Mouse (Mus musculus): ENCODE results near the gene Actb. TPM values are rescaled to one million over a fixed set of nuclear protein-coding genes. Genes with fewer than 3 reads are reported as not detected.

The Actb gene
- 6,197 and 6,568 TPM in 2 replicates for polyA plus RNA-seq (2015; fragmentation: Nextera tagmentation; extraction: Ambion mirVana)

- under 1% methylated on average over 41 of the region's 41 CpGs for WGBS (ENCODE audit: insufficient replicate concordance)
- Histone ChIP-seq H3K9me3 (replicated peaks; ENCODE audit: control insufficient read depth, low read length) (no peaks in the 10 kb centered on the region), H3K27ac (ENCODE audit: low read length) (peak within 1 kb of the TSS; percentile 100), H3K9ac (ENCODE audit: low read depth, low read length) (peak within 1 kb of the TSS; percentile 100), H3K27me3 (ENCODE audit: control insufficient read depth, insufficient read depth, low read depth, low read length) (no peaks in the 10 kb centered on the region), H3K4me2 (ENCODE audit: low read depth, low read length) (peak within 1 kb of the TSS; percentile 91), H3K36me3 (ENCODE audit: control insufficient read depth, insufficient read depth) (peaks cover 37% of the 10 kb centered on the region), H3K4me1 (ENCODE audit: control insufficient read depth, low read depth, low read length) (peaks cover 54% of the 10 kb centered on the region), H3K4me3 (ENCODE audit: low read depth, low read length) (peak within 1 kb of the TSS; percentile 99)
- ATAC-seq (ENCODE audit: low read depth), result peak; percentile 63
These were observed at the start of gene Actb for GRCm38 (mm10) chr5:142906532-142907047. Actb (minus strand) TSS chr5:142906754.

- no peak overlapping the region for H3K4me3 ChIP-seq (ENCODE audit: low read depth, low read length)
- WGBS (ENCODE audit: insufficient replicate concordance), result 68% methylated on average over 3 of the region's 3 CpGs
- H3K27me3 ChIP-seq (ENCODE audit: control insufficient read depth, insufficient read depth, low read depth, low read length), result peaks cover 2% of the 10 kb centered on the region; the same call in 1 of the 2 replicates
- H3K27ac ChIP-seq (ENCODE audit: low read length), result no peak overlapping the region
- no peaks in the 10 kb centered on the region for H3K4me1 ChIP-seq (ENCODE audit: control insufficient read depth, low read depth, low read length)
- no peak for ATAC-seq (ENCODE audit: low read depth)
- no peak overlapping the region for H3K9ac ChIP-seq (ENCODE audit: low read depth, low read length)
- no peak overlapping the region for H3K4me2 ChIP-seq (ENCODE audit: low read depth, low read length)
- no peaks in the 10 kb centered on the region for H3K9me3 ChIP-seq (replicated peaks; ENCODE audit: control insufficient read depth, low read length)
- no peaks in the 10 kb centered on the region for H3K36me3 ChIP-seq (ENCODE audit: control insufficient read depth, insufficient read depth)
These were observed 47.1 kb upstream of the Actb start for GRCm38 (mm10) chr5:142953641-142954040.

GRCm38 (mm10) chr5:142950405-142950804, 43.9 kb upstream of the Actb start:
- Histone ChIP-seq H3K4me1 (ENCODE audit: control insufficient read depth, low read depth, low read length) (no peaks in the 10 kb centered on the region), H3K4me2 (ENCODE audit: low read depth, low read length) (no peak overlapping the region), H3K9ac (ENCODE audit: low read depth, low read length) (no peak overlapping the region), H3K4me3 (ENCODE audit: low read depth, low read length) (no peak overlapping the region), H3K9me3 (replicated peaks; ENCODE audit: control insufficient read depth, low read length) (no peaks in the 10 kb centered on the region), H3K27ac (ENCODE audit: low read length) (no peak overlapping the region), H3K36me3 (ENCODE audit: control insufficient read depth, insufficient read depth) (no peaks in the 10 kb centered on the region), H3K27me3 (ENCODE audit: control insufficient read depth, insufficient read depth, low read depth, low read length) (no peaks in the 10 kb centered on the region)
- ATAC-seq (ENCODE audit: low read depth), result no peak
- 76% methylated on average over 6 of the region's 6 CpGs for WGBS (ENCODE audit: insufficient replicate concordance)

GRCm38 (mm10) chr5:142949580-142949979, 43.0 kb upstream of the Actb start:
- no peaks in the 10 kb centered on the region for H3K9me3 ChIP-seq (replicated peaks; ENCODE audit: control insufficient read depth, low read length)
- WGBS (ENCODE audit: insufficient replicate concordance), result 39% methylated on average over 6 of the region's 6 CpGs
- ATAC-seq (ENCODE audit: low read depth), result no peak
- no peak overlapping the region for H3K4me2 ChIP-seq (ENCODE audit: low read depth, low read length)
- no peaks in the 10 kb centered on the region for H3K4me1 ChIP-seq (ENCODE audit: control insufficient read depth, low read depth, low read length)
- H3K4me3 ChIP-seq (ENCODE audit: low read depth, low read length), result no peak overlapping the region
- no peaks in the 10 kb centered on the region for H3K36me3 ChIP-seq (ENCODE audit: control insufficient read depth, insufficient read depth)
- H3K9ac ChIP-seq (ENCODE audit: low read depth, low read length), result no peak overlapping the region
- H3K27ac ChIP-seq (ENCODE audit: low read length), result no peak overlapping the region
- H3K27me3 ChIP-seq (ENCODE audit: control insufficient read depth, insufficient read depth, low read depth, low read length), result no peaks in the 10 kb centered on the region

- Histone ChIP-seq H3K27ac (ENCODE audit: low read length) (no peak overlapping the region), H3K27me3 (ENCODE audit: control insufficient read depth, insufficient read depth, low read depth, low read length) (no peaks in the 10 kb centered on the region), H3K9ac (ENCODE audit: low read depth, low read length) (no peak overlapping the region), H3K36me3 (ENCODE audit: control insufficient read depth, insufficient read depth) (no peaks in the 10 kb centered on the region), H3K9me3 (replicated peaks; ENCODE audit: control insufficient read depth, low read length) (no peaks in the 10 kb centered on the region), H3K4me2 (ENCODE audit: low read depth, low read length) (no peak overlapping the region), H3K4me3 (ENCODE audit: low read depth, low read length) (no peak overlapping the region), H3K4me1 (ENCODE audit: control insufficient read depth, low read depth, low read length) (no peaks in the 10 kb centered on the region)
- 57% methylated on average over 7 of the region's 7 CpGs for WGBS (ENCODE audit: insufficient replicate concordance)
- ATAC-seq (ENCODE audit: low read depth), result peak; percentile 82
These were observed 40.9 kb upstream of the Actb start for GRCm38 (mm10) chr5:142947460-142947859.

- Histone ChIP-seq H3K9ac (ENCODE audit: low read depth, low read length) (no peak overlapping the region), H3K4me1 (ENCODE audit: control insufficient read depth, low read depth, low read length) (no peaks in the 10 kb centered on the region), H3K27ac (ENCODE audit: low read length) (no peak overlapping the region), H3K4me2 (ENCODE audit: low read depth, low read length) (no peak overlapping the region), H3K4me3 (ENCODE audit: low read depth, low read length) (no peak overlapping the region), H3K27me3 (ENCODE audit: control insufficient read depth, insufficient read depth, low read depth, low read length) (no peaks in the 10 kb centered on the region), H3K36me3 (ENCODE audit: control insufficient read depth, insufficient read depth) (no peaks in the 10 kb centered on the region), H3K9me3 (replicated peaks; ENCODE audit: control insufficient read depth, low read length) (no peaks in the 10 kb centered on the region)
- peak; percentile 27; the same call in 1 of the 2 replicates for ATAC-seq (ENCODE audit: low read depth)
- 56% methylated on average over 8 of the region's 8 CpGs for WGBS (ENCODE audit: insufficient replicate concordance)
These were observed 38.6 kb upstream of the Actb start for GRCm38 (mm10) chr5:142944979-142945682.

- H3K9me3 ChIP-seq (replicated peaks; ENCODE audit: control insufficient read depth, low read length), result no peaks in the 10 kb centered on the region
These were observed 33.8 kb upstream of the Actb start for GRCm38 (mm10) chr5:142940393-142940792.

GRCm38 (mm10) chr5:142937956-142938727, 31.6 kb upstream of the Actb start:
- ATAC-seq (ENCODE audit: low read depth), result no peak
- no peak overlapping the region for H3K27ac ChIP-seq (ENCODE audit: low read length)
- WGBS (ENCODE audit: insufficient replicate concordance), result 27% methylated on average over 19 of the region's 19 CpGs
- no peaks in the 10 kb centered on the region for H3K9me3 ChIP-seq (replicated peaks; ENCODE audit: control insufficient read depth, low read length)
- H3K4me1 ChIP-seq (ENCODE audit: control insufficient read depth, low read depth, low read length), result peaks cover 22% of the 10 kb centered on the region
- peak overlapping the region; percentile 33 for H3K4me2 ChIP-seq (ENCODE audit: low read depth, low read length)
- H3K27me3 ChIP-seq (ENCODE audit: control insufficient read depth, insufficient read depth, low read depth, low read length), result no peaks in the 10 kb centered on the region
- 0 out of 2 replicates have a peak overlapping the region, but pooled peaks have one; percentile 12 for H3K9ac ChIP-seq (ENCODE audit: low read depth, low read length)
- H3K4me3 ChIP-seq (ENCODE audit: low read depth, low read length), result no peak overlapping the region
- H3K36me3 ChIP-seq (ENCODE audit: control insufficient read depth, insufficient read depth), result no peaks in the 10 kb centered on the region

More at GRCm38 (mm10) chr5:142940393-142940792, 33.8 kb upstream of the Actb start:
- Histone ChIP-seq H3K4me3 (ENCODE audit: low read depth, low read length) (no peak overlapping the region), H3K27me3 (ENCODE audit: control insufficient read depth, insufficient read depth, low read depth, low read length) (no peaks in the 10 kb centered on the region), H3K36me3 (ENCODE audit: control insufficient read depth, insufficient read depth) (no peaks in the 10 kb centered on the region), H3K27ac (ENCODE audit: low read length) (no peak overlapping the region), H3K4me2 (ENCODE audit: low read depth, low read length) (no peak overlapping the region), H3K4me1 (ENCODE audit: control insufficient read depth, low read depth, low read length) (peaks cover 22% of the 10 kb centered on the region), H3K9ac (ENCODE audit: low read depth, low read length) (no peak overlapping the region)
- ATAC-seq (ENCODE audit: low read depth), result no peak
- 39% methylated on average over 2 of the region's 2 CpGs for WGBS (ENCODE audit: insufficient replicate concordance)

All from liver, embryonic 16.5 days (tissue).